Mouse (Mus musculus): ENCODE results near the gene Gm7137. TPM values are rescaled to one million over a fixed set of nuclear protein-coding genes. Genes with fewer than 3 reads are reported as not detected.
A peak's percentile ranks its signal among the peaks of the same experiment; 100 is the strongest.
"Not testable (repeated sequence)": the region's sequence is repeated elsewhere in the genome, so short reads cannot be mapped to it uniquely, and the experiment has no call there.

Gene Gm7137
- polyA plus RNA-seq (2012; rRNA removed), result not detected in 2 replicates

- H3K27me3 ChIP-seq (ENCODE audit: control insufficient read depth, insufficient read depth, low read length); H3K27ac ChIP-seq (ENCODE audit: insufficient read depth, low read length); H3K4me3 ChIP-seq (replicated peaks; ENCODE audit: insufficient read depth, low read depth, low read length); DNase-seq; H3K4me1 ChIP-seq (ENCODE audit: control insufficient read depth, insufficient read depth, low read length): not testable (repeated sequence)
- WGBS, result 35% methylated on average over 1 of the region's 1 CpGs
Observed at GRCm38 (mm10) chr10:77787876-77788275, at the start of gene Gm7137. Gene Gm7137, minus strand, starts transcription at chr10:77788200.

GRCm38 (mm10) chr10:77835647-77836046, 47.6 kb upstream of the Gm7137 start, which contains the start of gene Krtap10-10:
Gene Krtap10-10, plus strand, starts transcription at chr10:77835947.
- Histone ChIP-seq H3K27ac (ENCODE audit: insufficient read depth, low read length) (no peak within 1 kb of the TSS), H3K4me3 (replicated peaks; ENCODE audit: insufficient read depth, low read depth, low read length) (no peak within 1 kb of the TSS), H3K27me3 (ENCODE audit: control insufficient read depth, insufficient read depth, low read length) (no peaks in the 10 kb centered on the region), H3K4me1 (ENCODE audit: control insufficient read depth, insufficient read depth, low read length) (no peaks in the 10 kb centered on the region)
- WGBS, result 76% methylated on average over 9 of the region's 9 CpGs
- DNase-seq, result no peak
- TF ChIP-seq CTCF (IDR thresholded peaks at IDR 0.05; ENCODE audit: borderline replicate concordance, insufficient read depth, low read depth, low read length) (no peak), POLR2A (IDR thresholded peaks at IDR 0.05; ENCODE audit: borderline replicate concordance, insufficient read depth, low read length) (no peak)

GRCm38 (mm10) chr10:77826951-77827350, 39.0 kb upstream of the Gm7137 start, which contains the start of gene Krtap10-4:
Gene Krtap10-4, minus strand, starts transcription at chr10:77827095.
- DNase-seq, result no peak
- H3K27me3 ChIP-seq (ENCODE audit: control insufficient read depth, insufficient read depth, low read length), result no peaks in the 10 kb centered on the region
- no peak within 1 kb of the TSS for H3K27ac ChIP-seq (ENCODE audit: insufficient read depth, low read length)
- no peak for TF ChIP-seq POLR2A (IDR thresholded peaks at IDR 0.05; ENCODE audit: borderline replicate concordance, insufficient read depth, low read length)
- TF ChIP-seq CTCF (IDR thresholded peaks at IDR 0.05; ENCODE audit: borderline replicate concordance, insufficient read depth, low read depth, low read length), result no peak
- H3K4me1 ChIP-seq (ENCODE audit: control insufficient read depth, insufficient read depth, low read length), result no peaks in the 10 kb centered on the region
- H3K4me3 ChIP-seq (replicated peaks; ENCODE audit: insufficient read depth, low read depth, low read length), result no peak within 1 kb of the TSS
- 52% methylated on average over 6 of the region's 6 CpGs for WGBS

- WGBS, result 53% methylated on average over 4 of the region's 4 CpGs
- no peaks in the 10 kb centered on the region for H3K27me3 ChIP-seq (ENCODE audit: control insufficient read depth, insufficient read depth, low read length)
- TF ChIP-seq POLR2A (IDR thresholded peaks at IDR 0.05; ENCODE audit: borderline replicate concordance, insufficient read depth, low read length) (no peak), CTCF (IDR thresholded peaks at IDR 0.05; ENCODE audit: borderline replicate concordance, insufficient read depth, low read depth, low read length) (no peak)
Observed at GRCm38 (mm10) chr10:77819203-77819602, 31.2 kb upstream of the Gm7137 start.

GRCm38 (mm10) chr10:77818523-77818922, 30.5 kb upstream of the Gm7137 start:
- Histone ChIP-seq H3K27me3 (ENCODE audit: control insufficient read depth, insufficient read depth, low read length) (no peaks in the 10 kb centered on the region), H3K27ac (ENCODE audit: insufficient read depth, low read length) (no peak overlapping the region), H3K4me3 (replicated peaks; ENCODE audit: insufficient read depth, low read depth, low read length) (no peak overlapping the region), H3K4me1 (ENCODE audit: control insufficient read depth, insufficient read depth, low read length) (no peaks in the 10 kb centered on the region)
- DNase-seq, result no peak
- TF ChIP-seq CTCF (IDR thresholded peaks at IDR 0.05; ENCODE audit: borderline replicate concordance, insufficient read depth, low read depth, low read length) (no peak), POLR2A (IDR thresholded peaks at IDR 0.05; ENCODE audit: borderline replicate concordance, insufficient read depth, low read length) (no peak)
- 98% methylated on average over 4 of the region's 4 CpGs for WGBS

More at GRCm38 (mm10) chr10:77819203-77819602, 31.2 kb upstream of the Gm7137 start:
- DNase-seq, result no peak
- H3K4me3 ChIP-seq (replicated peaks; ENCODE audit: insufficient read depth, low read depth, low read length), result no peak overlapping the region
- no peak overlapping the region for H3K27ac ChIP-seq (ENCODE audit: insufficient read depth, low read length)
- no peaks in the 10 kb centered on the region for H3K4me1 ChIP-seq (ENCODE audit: control insufficient read depth, insufficient read depth, low read length)

- 40% methylated on average over 5 of the region's 5 CpGs for WGBS
- Histone ChIP-seq H3K27ac (ENCODE audit: insufficient read depth, low read length) (no peak overlapping the region), H3K27me3 (ENCODE audit: control insufficient read depth, insufficient read depth, low read length) (no peaks in the 10 kb centered on the region), H3K4me1 (ENCODE audit: control insufficient read depth, insufficient read depth, low read length) (no peaks in the 10 kb centered on the region), H3K4me3 (replicated peaks; ENCODE audit: insufficient read depth, low read depth, low read length) (no peak overlapping the region)
- 0 out of 2 replicates have a peak, but pooled peaks have one; percentile 5 for TF ChIP-seq CTCF (IDR thresholded peaks at IDR 0.05; ENCODE audit: borderline replicate concordance, insufficient read depth, low read depth, low read length)
- no peak for TF ChIP-seq POLR2A (IDR thresholded peaks at IDR 0.05; ENCODE audit: borderline replicate concordance, insufficient read depth, low read length)
- DNase-seq, result no peak
Observed at GRCm38 (mm10) chr10:77815514-77815913, 27.5 kb upstream of the Gm7137 start.

- no peak within 1 kb of the TSS for H3K4me3 ChIP-seq (replicated peaks; ENCODE audit: insufficient read depth, low read depth, low read length)
- no peaks in the 10 kb centered on the region for H3K27me3 ChIP-seq (ENCODE audit: control insufficient read depth, insufficient read depth, low read length)
- no peak for DNase-seq
- H3K4me1 ChIP-seq (ENCODE audit: control insufficient read depth, insufficient read depth, low read length), result no peaks in the 10 kb centered on the region
- 42% methylated on average over 4 of the region's 4 CpGs for WGBS
- no peak within 1 kb of the TSS for H3K27ac ChIP-seq (ENCODE audit: insufficient read depth, low read length)
- TF ChIP-seq POLR2A (IDR thresholded peaks at IDR 0.05; ENCODE audit: borderline replicate concordance, insufficient read depth, low read length), result no peak
- no peak for TF ChIP-seq CTCF (IDR thresholded peaks at IDR 0.05; ENCODE audit: borderline replicate concordance, insufficient read depth, low read depth, low read length)
Observed at GRCm38 (mm10) chr10:77814382-77814781, 26.4 kb upstream of the Gm7137 start, which contains the start of gene Gm2696. Gene Gm2696, plus strand, starts transcription at chr10:77814682.

- WGBS, result 59% methylated on average over 5 of the region's 5 CpGs
- DNase-seq, result no peak
- TF ChIP-seq POLR2A (IDR thresholded peaks at IDR 0.05; ENCODE audit: borderline replicate concordance, insufficient read depth, low read length) (no peak), CTCF (IDR thresholded peaks at IDR 0.05; ENCODE audit: borderline replicate concordance, insufficient read depth, low read depth, low read length) (no peak)
- no peaks in the 10 kb centered on the region for H3K27me3 ChIP-seq (ENCODE audit: control insufficient read depth, insufficient read depth, low read length)
- H3K4me3 ChIP-seq (replicated peaks; ENCODE audit: insufficient read depth, low read depth, low read length), result no peak within 1 kb of the TSS
- H3K27ac ChIP-seq (ENCODE audit: insufficient read depth, low read length), result no peak within 1 kb of the TSS
- no peaks in the 10 kb centered on the region for H3K4me1 ChIP-seq (ENCODE audit: control insufficient read depth, insufficient read depth, low read length)
Observed at GRCm38 (mm10) chr10:77811743-77812142, 23.7 kb upstream of the Gm7137 start, which contains the start of gene Gm9507. Gene Gm9507, minus strand, starts transcription at chr10:77811843.
